Mouse (Mus musculus) granulocyte monocyte progenitor cell, adult 5-6 weeks (primary cell): ENCODE data around the gene Rpl37a. TPM values are rescaled to one million over a fixed set of nuclear protein-coding genes. Genes with fewer than 3 reads are reported as not detected.

Experiments used
- ATAC-seq: replicated peaks from 2 replicates; pipeline ENCODE4 v1.8.0; 2016; ENCODE audit warnings: mild to moderate bottlenecking, moderate TSS enrichment, inconsistent platforms; ENCODE audit not compliant: poor library complexity, severe bottlenecking
- total RNA-seq, 2 experiments: library from RNA; stranded (forward) in 1 of 2; stranded (reverse) in 1 of 2; fragments of 200-712, 200-1000 nt in 1 of 2; fragments of >200 nt in 1 of 2; fragmentation: Nextera tagmentation in 1 of 2; gene quantifications; 2 replicates each; pipeline ENCODE4 v1.2.3; 2014 to 2017

The Rpl37a gene
- 2,326 and 2,389 TPM in 2 replicates for total RNA-seq (2014; fragmentation: Nextera tagmentation)
- total RNA-seq (2017) = 479 and 580 TPM in 2 replicates

DNA sequence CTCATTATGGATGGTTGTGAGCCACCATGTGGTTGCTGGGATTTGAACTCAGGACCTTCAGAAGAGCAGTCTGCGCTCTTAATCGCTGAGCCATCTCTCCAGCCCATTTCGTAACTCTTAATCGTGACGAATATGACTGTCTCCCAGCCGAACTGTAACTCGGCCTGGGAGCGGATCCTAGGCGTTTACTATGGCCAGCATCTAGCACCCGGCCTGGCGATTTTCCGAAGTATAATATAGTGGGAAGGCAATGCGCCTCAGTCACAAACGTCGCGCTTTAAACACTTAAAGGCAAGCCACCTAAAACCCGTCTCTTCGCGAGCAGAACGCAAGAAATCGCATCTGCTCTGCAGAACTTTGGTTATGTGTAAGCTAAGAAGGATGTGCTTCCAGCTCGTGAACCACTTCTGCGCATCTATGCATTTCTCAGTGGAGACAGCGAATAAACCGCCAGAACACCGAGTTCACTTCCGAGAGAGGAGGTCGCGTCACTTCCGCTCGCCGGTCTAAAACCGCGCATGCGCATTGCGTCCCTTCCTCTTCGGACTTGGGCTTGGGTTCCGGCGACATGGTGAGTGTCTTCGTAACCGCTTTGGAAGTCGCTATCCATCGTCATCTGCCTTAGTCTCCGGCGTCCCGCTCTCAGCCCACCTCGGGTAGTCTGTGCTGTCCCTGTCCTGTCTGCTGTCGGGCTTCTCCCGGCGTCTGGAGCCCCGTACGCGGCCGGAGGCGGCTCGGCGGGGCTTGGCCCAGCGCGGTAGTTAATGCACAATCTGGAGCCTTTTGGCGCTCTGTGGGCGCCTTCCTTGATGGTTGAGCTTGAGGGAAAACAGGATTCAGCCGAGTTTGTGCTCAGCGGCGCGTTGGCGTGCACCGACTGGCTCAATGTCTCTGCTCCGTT lies at the start of gene Rpl37a:
Gene Rpl37a, plus strand, starts transcription at position 538 of the 901 bp plus-strand sequence.
- peak; percentile 91 for ATAC-seq

DNA sequence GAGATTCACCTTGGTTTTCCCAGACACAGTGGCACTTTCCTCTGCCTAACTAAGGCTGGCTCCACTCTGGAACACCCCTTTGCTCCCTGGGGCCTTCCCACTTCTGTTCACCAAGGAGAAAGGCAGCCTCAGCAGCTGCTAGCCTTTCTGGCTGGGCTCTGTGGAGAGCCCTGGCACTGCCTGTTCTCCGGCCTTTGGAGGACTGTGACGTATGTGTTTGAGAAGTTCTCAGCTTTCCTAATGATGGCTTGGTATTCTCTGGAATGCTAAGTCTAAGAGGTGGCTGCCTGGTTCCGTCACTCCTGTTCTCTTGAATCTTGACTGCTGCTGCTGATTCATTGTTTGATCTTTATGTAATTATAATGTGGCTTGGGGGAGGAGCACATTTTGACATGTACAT lies 38.0 kb upstream of the Rpl37a start:
- ATAC-seq = no peak

GRCm38 (mm10) chr1:72696256-72696655 lies 14.8 kb upstream of the Rpl37a start:
- no peak for ATAC-seq

DNA sequence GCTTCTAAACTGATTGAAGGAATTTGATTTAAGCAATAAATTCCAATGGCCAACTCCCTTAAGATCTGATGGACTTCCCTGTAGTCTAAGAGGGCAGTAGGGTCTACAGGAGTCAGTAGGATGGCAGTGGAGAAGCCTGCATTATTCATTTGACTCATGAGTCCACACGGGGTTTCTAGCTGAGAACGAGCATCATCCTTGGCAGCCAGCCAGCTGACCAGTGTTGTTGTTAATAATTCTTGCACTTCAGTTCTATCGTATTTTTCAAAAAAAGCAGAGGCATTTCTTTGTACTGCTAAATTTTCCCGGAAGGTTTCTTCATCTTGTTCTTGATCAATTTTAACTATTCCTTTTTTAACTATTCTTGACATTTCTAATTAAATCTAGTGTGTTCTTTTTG lies 12.4 kb upstream of the Rpl37a start:
- ATAC-seq = no peak

- no peak for ATAC-seq
These were observed 10.6 kb upstream of the Rpl37a start, which contains the start of gene Ankar for GRCm38 (mm10) chr1:72700479-72700878. Ankar (minus strand) TSS chr1:72700579.

DNA sequence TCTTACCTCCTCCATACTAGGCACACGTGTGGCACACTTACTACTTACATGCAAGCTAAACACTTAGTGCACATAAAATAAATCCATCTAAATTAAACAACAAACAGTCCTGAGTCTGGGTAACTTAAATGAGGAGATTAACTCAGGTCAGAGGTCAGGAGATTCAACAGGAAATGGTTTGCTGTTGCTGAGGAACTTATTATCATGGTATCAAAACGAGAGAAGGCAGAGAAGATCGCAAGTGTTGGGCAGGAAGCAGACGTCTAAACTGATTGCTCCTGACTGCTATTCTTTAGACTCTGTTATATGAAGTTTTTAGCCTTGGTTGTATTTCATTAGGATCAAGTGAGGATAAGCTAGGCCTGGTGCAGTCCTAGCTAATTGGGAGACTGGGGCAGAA lies 3.6 kb upstream of the Rpl37a start:
- ATAC-seq = no peak

DNA sequence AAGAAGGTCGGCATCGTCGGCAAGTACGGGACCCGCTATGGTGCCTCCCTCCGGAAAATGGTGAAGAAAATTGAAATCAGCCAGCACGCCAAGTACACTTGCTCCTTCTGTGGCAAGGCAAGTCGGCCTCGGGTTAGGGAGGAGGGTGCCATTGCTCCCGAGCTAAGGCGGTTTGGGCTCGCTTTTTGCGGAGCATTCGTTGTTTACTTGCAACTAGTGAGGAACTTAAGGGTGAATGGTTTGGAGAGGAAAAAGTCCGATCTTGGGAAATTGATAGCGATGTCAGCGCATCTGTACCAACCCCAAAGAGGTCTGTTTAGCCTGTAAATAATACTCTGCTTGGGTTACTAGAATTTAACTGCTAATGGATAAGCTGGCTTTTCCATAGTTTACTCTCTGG lies 594 bp downstream of the Rpl37a start:
- no peak for ATAC-seq

DNA sequence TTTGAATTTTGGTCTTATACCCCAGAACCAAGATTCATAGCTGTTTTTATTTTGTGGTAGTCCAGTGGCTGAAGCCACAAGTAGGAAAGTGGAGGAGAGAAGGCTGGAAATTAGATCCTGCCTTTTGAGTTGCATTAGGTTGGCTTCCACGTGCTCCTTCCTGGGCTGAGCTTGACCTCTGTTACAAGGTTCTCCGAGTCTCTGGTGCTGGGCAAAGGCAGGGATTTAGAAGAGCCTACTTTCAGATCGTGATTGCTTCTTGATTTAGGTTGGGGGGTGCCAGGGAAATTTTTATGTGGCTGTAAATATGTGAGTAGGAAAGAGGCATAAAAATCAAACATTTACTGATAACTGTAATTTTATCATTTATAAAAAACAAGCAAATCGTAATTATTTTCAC lies 3.5 kb downstream of the Rpl37a start:
- ATAC-seq = no peak

GRCm38 (mm10) chr1:72715065-72715464 lies 4.0 kb downstream of the Rpl37a start:
- no peak for ATAC-seq

DNA sequence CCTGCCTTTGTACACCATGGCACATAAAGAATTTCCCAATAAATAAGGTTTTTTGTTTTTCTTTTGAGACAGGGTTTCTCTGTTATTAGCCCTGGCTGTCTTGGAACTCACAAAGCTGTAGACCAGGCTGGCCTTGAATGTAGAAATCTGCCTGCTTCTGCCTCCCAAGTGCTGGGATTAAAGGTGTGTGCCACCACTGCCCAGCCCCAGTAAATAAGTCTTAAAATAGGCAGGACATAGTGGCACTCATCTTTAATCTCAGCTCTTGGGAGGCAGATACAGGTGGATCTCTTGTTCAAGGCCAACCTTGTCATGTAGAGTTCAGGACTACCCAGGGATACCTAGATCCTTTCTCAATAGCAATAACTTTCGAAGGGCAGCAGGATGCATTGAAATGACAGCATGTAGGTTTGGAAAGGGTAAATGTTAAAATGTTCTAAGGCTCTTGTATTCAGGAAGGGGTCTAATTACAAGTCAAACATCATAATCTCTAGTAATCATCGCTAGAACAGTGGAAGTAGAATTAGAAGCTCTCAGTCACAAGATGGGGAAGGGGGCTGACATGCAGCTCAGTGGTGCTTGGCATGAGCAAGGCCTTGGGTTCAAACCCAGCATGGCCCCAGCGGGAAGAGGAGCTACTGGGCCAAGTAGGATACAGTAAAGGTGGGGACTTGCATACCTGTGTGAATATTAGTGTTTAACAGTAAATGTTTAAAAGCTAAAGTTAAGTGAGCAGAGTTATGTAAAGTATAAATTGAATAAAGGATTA lies 4.7 kb downstream of the Rpl37a start:
- ATAC-seq = no peak

DNA sequence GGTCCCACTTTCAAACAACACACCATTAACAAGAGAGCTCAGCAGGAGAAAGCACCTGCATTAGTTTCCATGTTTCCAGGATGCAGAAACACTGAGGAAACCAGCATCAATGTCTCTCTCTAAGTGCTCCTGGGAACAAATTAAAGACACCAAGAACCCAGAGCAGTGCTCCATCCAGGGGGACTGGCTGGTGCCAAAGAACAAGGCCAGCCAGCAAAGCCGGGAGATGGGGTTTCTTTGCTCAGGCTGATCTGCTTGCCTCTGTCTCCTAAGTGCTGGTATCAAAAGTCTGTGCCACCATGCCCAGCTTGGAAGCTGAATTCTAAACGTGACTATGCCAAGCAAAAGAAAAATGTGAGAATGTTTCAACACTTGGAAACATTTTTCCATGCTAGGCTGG lies 5.3 kb downstream of the Rpl37a start:
- ATAC-seq = no peak

GRCm38 (mm10) chr1:72716926-72717325 lies 5.8 kb downstream of the Rpl37a start:
- ATAC-seq = peak; percentile 68

- no peak for ATAC-seq
These were observed 6.5 kb downstream of the Rpl37a start for GRCm38 (mm10) chr1:72717540-72717939.

DNA sequence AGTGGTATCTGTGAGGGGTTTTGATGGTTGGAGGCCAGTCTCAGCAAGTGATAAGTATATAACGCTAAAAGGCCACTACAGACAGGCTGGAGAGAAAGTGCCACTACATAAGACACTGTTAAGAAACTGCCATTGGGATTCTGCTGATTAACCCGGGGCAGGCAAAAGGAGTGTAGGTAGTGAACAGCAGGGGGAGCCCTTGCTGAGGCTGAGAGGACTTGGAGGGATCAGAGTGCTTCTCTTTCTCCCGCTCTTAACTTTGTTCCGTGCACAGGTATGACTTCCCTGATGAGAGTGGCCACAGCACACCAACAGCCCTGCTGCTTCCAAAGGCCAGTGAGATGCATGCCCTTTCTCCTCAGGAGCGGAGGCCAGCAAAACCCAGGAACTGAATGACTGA lies 7.8 kb downstream of the Rpl37a start:
- peak; percentile 88 for ATAC-seq

- ATAC-seq = no peak
These were observed 9.1 kb downstream of the Rpl37a start for GRCm38 (mm10) chr1:72720115-72720725.

GRCm38 (mm10) chr1:72722646-72723045 lies 11.6 kb downstream of the Rpl37a start:
- ATAC-seq = no peak

DNA sequence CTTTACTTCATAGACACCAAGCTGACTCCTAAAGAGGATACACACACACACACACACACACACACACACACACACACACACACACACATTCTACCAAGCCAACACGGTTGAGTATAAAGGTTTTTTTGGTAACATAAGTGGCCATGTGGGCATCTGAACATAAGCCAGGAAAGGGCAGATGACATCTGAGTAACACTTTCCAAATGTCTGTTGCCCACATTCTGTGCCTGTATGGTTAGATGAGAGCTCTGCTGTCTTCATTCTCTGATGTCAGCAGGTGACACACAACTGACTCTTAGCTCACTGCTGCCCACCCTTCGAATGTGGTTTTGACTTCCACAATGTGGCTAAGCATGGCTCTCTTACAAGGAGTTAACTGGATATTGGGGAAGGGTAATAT lies 13.3 kb downstream of the Rpl37a start:
- no peak for ATAC-seq

DNA sequence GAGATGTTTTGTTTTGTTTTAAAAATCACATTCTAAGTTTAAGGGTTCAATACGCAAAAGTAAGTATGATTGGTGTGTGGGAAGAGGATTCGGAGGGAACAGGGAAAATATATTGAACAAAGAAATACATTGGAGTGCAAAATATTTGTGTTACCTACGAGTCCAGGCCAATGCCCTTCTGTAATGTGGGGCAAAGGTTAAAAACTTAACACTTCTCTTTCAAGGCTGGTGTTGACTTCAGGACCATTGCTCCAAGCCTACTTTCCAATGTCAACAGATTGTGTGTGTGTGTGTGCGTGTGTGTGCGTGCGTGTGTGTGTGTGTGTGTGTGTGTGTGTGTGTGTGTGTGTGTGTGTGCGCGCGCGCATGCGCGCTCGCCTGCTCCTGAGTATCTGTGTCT lies 14.9 kb downstream of the Rpl37a start:
- ATAC-seq = no peak

GRCm38 (mm10) chr1:72728781-72729180 lies 17.7 kb downstream of the Rpl37a start:
- ATAC-seq = no peak

DNA sequence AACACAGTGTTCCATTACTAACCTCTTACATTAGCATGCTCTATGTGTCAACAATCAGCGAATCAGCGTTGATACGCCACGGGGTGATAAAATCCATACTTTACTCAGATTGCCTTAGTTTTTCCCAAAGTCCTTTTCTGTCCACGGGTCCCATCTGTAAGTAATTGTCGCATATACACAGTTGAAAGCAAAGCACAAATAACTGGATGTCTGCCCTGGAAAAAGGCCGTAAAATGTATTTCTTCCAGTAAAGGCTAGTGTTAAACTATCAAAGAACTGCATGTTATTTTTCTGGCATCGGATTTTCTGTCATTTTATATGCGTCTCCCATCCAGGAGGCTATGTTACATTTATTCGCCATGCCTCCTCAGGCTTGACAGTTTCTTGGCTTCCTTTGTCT lies 19.0 kb downstream of the Rpl37a start:
- no peak for ATAC-seq

DNA sequence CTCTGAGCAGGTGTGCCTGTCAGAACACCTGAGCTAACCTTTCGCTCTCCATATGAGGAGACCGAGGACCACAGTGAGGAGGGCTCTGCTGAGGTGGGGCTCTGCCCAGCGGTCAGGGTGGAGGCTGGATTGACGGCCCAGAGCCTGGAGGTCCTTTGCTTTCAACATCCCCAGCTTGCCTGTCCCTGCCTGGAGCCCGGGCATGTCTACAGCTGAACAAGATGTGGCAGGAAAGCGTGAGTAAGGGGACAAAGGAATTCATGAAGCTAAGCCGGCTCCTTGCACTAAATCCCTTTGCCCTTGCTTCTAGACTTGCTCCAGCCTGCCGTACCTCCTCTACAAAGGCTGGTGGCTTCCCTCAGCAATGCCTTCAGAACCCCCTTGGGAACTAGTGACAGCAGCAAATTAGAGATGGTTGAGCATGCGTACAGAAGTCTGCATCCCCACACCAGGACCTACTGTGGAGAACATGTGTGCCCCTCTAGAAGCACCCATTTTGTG lies 22.2 kb downstream of the Rpl37a start:
- ATAC-seq = no peak
